Mouse (Mus musculus) forebrain, embryonic 11.5 days (tissue): ENCODE measurements around the gene Mbd5. TPM values are rescaled to one million over a fixed set of nuclear protein-coding genes. Genes with fewer than 3 reads are reported as not detected.

ENCODE experiments used
- ATAC-seq: fragments of 200-750 bp; cut with Nextera tagmentation; replicated peaks from 2 replicates; pipeline ENCODE4 v1.8.0; 2017; ENCODE audit warnings: moderate TSS enrichment; ENCODE audit not compliant: low FRiP score
- DNase-seq: peaks from one replicate; pipeline ENCODE4 v3.0.0-alpha.2; 2017; ENCODE audit warnings: low spot score
- H3K27ac ChIP-seq: fragments of 300-500 bp; sonication (generic); 2 replicates; pipeline ENCODE4 v1.5.1; 2014; ENCODE audit warnings: low read depth, low read length
- H3K27me3 ChIP-seq: fragments of 300-500 bp; sonication (generic); 2 replicates; pipeline ENCODE4 v1.6.1; 2014; ENCODE audit warnings: mild to moderate bottlenecking, low read length, mixed read lengths; ENCODE audit not compliant: control insufficient read depth, insufficient read depth
- H3K36me3 ChIP-seq: fragments of 300-500 bp; sonication (generic); 2 replicates; pipeline ENCODE4 v1.6.1; 2014; ENCODE audit warnings: mild to moderate bottlenecking, low read length, moderate library complexity, mixed read lengths; ENCODE audit not compliant: control insufficient read depth, insufficient read depth
- H3K4me1 ChIP-seq: fragments of 300-500 bp; sonication (generic); replicated peaks from 2 replicates; pipeline ENCODE4 v1.6.1; 2014; ENCODE audit warnings: low read length, mixed read lengths; ENCODE audit not compliant: control insufficient read depth, insufficient read depth
- H3K4me2 ChIP-seq: fragments of 300-500 bp; sonication (generic); 2 replicates; pipeline ENCODE4 v1.6.1; 2014; ENCODE audit warnings: low read depth, mild to moderate bottlenecking, low read length, moderate library complexity, mixed read lengths; ENCODE audit not compliant: severe bottlenecking
- H3K4me3 ChIP-seq: fragments of 300-500 bp; sonication (generic); 2 replicates; pipeline ENCODE4 v1.5.1; 2014; ENCODE audit warnings: low read depth, low read length
- H3K9ac ChIP-seq: fragments of 300-500 bp; sonication (generic); 2 replicates; pipeline ENCODE4 v1.6.1; 2014; ENCODE audit warnings: low read length
- H3K9me3 ChIP-seq: fragments of 300-500 bp; sonication (generic); 2 replicates; pipeline ENCODE4 v1.6.1; 2016; ENCODE audit warnings: low read length, mixed read lengths; ENCODE audit not compliant: control insufficient read depth
- WGBS: fragments of 180-500 bp; shearing (Covaris S2); extraction: QIAGEN DNeasy Blood & Tissue Kit; methylation state at CpG from one replicate; pipeline ENCODE4 v1.1.7; 2014; 5-methylcytosine and 5-hydroxymethylcytosine counted together
- polyA plus RNA-seq: library from polyadenylated mRNA; unstranded; fragments of >200 nt; fragmentation: Nextera tagmentation; extraction: Ambion mirVana; gene quantifications from 2 replicates; pipeline ENCODE4 v1.2.1, GENCODE M21; 2014

Gene Mbd5
- polyA plus RNA-seq, 1 experiment from 2014 or later, result 32.9 TPM

DNA sequence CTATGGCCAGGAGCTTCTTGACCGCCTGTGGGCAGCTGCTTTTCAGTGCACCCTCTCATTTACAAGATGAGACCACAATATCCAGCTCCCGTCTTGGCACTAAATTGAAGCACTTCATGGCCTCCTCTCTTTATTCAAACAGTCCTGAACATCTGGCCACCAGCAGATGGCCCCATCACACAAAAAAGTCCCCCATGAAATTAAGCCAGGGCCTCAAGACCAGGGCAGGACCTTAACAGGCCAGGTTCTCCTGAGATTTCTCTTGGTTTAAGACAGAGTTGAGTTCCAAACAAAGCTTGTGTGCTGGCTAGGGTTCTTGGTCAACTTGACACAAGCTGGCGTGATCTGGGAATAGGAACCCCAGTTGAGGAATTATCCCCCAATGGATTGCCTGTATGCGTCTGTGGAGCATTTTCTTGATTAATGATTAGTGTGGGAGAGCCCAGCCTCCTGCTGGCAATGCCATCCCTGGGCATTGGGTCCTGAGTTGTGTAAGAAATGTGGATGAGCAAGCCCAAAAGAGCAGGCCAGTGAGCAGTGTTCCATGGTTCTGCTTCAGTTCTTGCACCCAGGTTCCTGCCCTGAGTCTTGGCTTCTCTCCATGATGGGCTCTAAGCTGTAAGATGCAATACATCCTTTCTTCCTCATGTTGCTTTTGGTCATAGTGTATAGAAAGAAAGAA lies 409.7 kb downstream of the Mbd5 start:
- DNase-seq, result peak; percentile 64
- H3K27me3 ChIP-seq, result no peaks in the 10 kb centered on the region
- H3K4me2 ChIP-seq, result no peak overlapping the region
- 76% methylated on average over 4 of the region's 4 CpGs for WGBS
- no peaks in the 10 kb centered on the region for H3K36me3 ChIP-seq
- ATAC-seq, result peak; percentile 36; the same call in 1 of the 2 replicates
- H3K9me3 ChIP-seq, result no peaks in the 10 kb centered on the region
- H3K27ac ChIP-seq, result no peak overlapping the region
- no peak overlapping the region for H3K9ac ChIP-seq
- no peaks in the 10 kb centered on the region for H3K4me1 ChIP-seq
- H3K4me3 ChIP-seq, result no peak overlapping the region

DNA sequence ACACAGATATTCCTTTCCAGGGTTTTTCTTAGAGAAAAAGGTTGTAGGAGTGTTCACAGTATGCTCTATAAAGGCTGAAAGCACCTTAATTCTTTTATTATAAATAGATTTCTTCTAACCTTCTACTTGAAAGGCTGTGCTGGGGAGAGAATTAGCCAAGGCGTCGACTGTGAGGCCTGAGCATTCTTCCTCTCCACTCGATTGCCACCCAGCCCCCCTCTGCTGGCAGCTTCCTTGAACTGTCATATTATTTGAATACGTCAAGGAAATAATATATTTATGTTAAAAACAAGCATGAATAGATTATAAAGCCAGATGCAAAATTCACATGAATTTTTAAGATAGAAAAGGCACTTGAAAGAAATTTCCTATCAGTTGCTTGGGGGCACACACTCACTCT lies 410.4 kb downstream of the Mbd5 start:
- WGBS, result 77% methylated on average over 4 of the region's 4 CpGs
- Histone ChIP-seq H3K27ac (no peak overlapping the region), H3K27me3 (no peaks in the 10 kb centered on the region), H3K36me3 (no peaks in the 10 kb centered on the region), H3K4me2 (no peak overlapping the region), H3K9ac (no peak overlapping the region), H3K9me3 (no peaks in the 10 kb centered on the region), H3K4me1 (no peaks in the 10 kb centered on the region), H3K4me3 (no peak overlapping the region)
- DNase-seq (no peak), ATAC-seq (no peak)

DNA sequence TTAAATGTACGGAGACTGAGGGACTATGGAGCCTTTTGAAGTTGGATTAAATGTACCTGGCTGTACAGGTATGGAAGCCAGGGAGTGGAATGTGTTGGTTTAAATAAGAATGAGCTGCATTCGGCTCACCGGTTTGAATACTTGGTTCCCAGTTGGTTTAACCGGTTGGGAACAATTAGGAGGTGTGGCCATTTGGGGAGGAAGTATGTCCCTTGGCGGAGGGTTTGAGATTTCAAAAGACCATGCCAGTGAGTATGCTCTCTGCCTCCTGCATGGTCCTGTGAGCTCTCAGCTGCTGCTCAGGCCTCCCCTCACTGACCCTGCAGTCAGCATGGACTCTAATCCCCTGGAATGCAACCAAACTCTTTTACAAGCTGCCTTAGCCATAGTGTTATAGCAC lies 415.2 kb downstream of the Mbd5 start:
- Histone ChIP-seq H3K27me3 (no peaks in the 10 kb centered on the region), H3K36me3 (no peaks in the 10 kb centered on the region), H3K9me3 (no peaks in the 10 kb centered on the region), H3K4me3 (no peak overlapping the region), H3K9ac (no peak overlapping the region), H3K4me1 (no peaks in the 10 kb centered on the region), H3K27ac (no peak overlapping the region), H3K4me2 (no peak overlapping the region)
- DNase-seq, result no peak
- WGBS, result 33% methylated on average over 5 of the region's 5 CpGs
- no peak for ATAC-seq

DNA sequence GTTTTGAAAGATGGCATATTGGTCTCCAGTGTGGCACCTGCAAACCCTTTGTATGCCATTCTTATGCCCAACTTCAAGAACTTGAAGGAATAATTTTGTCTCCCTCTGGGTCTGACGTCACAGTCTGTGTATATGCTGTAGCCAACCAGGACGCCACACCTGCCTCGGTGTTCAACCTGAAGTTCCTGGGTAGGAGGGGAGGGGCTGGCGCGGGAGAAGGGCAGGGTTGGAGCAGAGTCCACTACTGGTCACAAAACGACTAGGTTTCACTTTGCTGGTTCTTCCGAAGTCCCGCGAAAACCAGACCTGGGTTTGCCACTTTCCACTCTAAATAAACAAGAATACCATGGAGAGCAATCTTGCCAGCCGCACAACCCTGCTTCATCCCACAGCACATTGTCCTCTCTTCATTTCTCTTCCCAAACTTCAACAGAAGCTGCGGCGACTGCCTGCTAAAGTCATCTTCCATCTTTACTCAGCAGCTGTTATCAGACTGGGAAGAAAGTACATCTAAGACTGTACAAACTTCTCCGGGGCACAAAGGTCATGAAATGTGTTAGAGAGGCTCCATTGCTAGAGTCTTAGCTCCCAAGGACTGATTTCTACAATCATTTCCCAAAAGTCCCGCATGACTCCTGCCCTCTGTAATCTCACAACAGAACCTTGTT lies 417.7 kb downstream of the Mbd5 start:
- H3K4me2 ChIP-seq, result no peak overlapping the region
- H3K9me3 ChIP-seq, result no peaks in the 10 kb centered on the region
- DNase-seq (no peak), ATAC-seq (no peak)
- no peaks in the 10 kb centered on the region for H3K4me1 ChIP-seq
- no peak overlapping the region for H3K9ac ChIP-seq
- no peaks in the 10 kb centered on the region for H3K27me3 ChIP-seq
- H3K27ac ChIP-seq, result no peak overlapping the region
- H3K4me3 ChIP-seq, result no peak overlapping the region
- WGBS, result 89% methylated on average over 14 of the region's 14 CpGs
- no peaks in the 10 kb centered on the region for H3K36me3 ChIP-seq

DNA sequence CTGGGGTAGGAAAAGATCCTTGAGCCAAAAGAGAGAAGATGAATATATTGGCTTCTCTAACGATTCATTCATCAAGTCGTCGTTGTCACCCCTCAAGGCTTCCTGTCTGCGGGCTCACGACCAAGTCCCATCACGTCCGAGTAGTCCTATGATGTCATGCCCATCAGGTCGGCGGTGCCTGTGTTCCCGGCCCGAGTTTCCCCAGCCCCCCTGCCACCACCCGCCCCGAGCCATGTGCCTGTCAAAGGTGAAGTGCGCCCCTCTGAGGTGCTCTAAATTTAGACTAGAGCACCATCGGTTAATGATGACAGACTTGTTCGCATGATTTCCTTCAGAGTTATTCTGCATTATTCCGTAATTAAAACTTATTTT lies 418.2 kb downstream of the Mbd5 start:
- ATAC-seq, result no peak
- 89% methylated on average over 17 of the region's 17 CpGs for WGBS
- no peak overlapping the region for H3K27ac ChIP-seq
- no peak overlapping the region for H3K4me3 ChIP-seq
- no peak for DNase-seq
- no peaks in the 10 kb centered on the region for H3K27me3 ChIP-seq
- H3K4me1 ChIP-seq, result no peaks in the 10 kb centered on the region
- H3K9ac ChIP-seq, result no peak overlapping the region
- no peaks in the 10 kb centered on the region for H3K9me3 ChIP-seq
- no peak overlapping the region for H3K4me2 ChIP-seq
- no peaks in the 10 kb centered on the region for H3K36me3 ChIP-seq

DNA sequence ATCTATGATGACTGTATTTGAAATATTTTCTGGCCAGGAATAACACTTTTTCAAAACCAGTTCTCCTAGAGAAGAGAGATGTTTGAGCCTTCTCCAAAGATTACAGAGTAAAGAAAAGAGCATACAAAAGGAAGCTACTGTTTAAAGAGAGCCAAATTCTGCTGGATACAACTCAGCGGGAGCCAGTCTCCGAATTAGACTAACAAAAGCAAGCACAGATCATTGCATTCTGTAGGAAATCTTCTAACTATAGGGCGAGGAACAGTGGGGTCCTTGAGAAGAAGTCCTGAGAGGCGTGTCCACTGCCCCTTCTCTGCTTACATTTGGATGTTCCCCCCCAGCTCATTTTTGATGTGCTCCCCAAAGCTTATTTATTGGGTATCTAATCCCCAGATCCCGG lies 422.3 kb downstream of the Mbd5 start:
- no peak for ATAC-seq
- Histone ChIP-seq H3K4me2 (no peak overlapping the region), H3K4me3 (no peak overlapping the region), H3K9me3 (no peaks in the 10 kb centered on the region), H3K4me1 (no peaks in the 10 kb centered on the region), H3K9ac (no peak overlapping the region), H3K36me3 (no peaks in the 10 kb centered on the region), H3K27ac (no peak overlapping the region), H3K27me3 (no peaks in the 10 kb centered on the region)
- no peak for DNase-seq
- WGBS, result 49% methylated on average over 5 of the region's 5 CpGs

DNA sequence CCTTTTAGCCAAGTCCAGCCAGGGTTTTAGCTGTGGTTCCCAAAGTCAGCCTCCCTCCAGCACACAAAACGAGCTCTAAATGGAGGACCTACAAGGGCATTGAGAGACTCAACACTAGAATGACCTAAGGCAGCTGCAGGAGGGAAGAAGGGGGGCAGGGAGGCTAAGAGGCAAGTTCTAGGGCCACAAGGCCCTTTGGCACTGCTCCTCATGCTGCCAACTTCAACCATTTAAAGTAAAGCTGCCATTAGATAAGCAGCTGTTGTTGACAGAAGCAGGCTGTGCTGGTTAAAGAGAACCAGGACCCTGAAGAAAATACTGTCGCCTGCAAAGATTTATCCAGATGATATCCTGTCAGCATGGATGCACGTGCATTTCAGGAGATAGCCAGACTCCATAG lies 423.3 kb downstream of the Mbd5 start:
- no peaks in the 10 kb centered on the region for H3K9me3 ChIP-seq
- no peaks in the 10 kb centered on the region for H3K4me1 ChIP-seq
- no peaks in the 10 kb centered on the region for H3K36me3 ChIP-seq
- H3K9ac ChIP-seq, result no peak overlapping the region
- DNase-seq, result no peak
- WGBS, result 62% methylated on average over 3 of the region's 3 CpGs
- no peak overlapping the region for H3K4me3 ChIP-seq
- H3K27me3 ChIP-seq, result no peaks in the 10 kb centered on the region
- H3K27ac ChIP-seq, result no peak overlapping the region
- no peak for ATAC-seq
- no peak overlapping the region for H3K4me2 ChIP-seq
